Mouse (Mus musculus) heart, postnatal 0 days (tissue): Measurements from ENCODE around the gene Gkn1.

ENCODE experiments used
- CTCF ChIP-seq: IDR thresholded peaks from 2 replicates; pipeline ENCODE4 v1.5.1; 2016; ENCODE audit warnings: antibody characterized with exemption, control low read depth, low read depth
- EP300 ChIP-seq: IDR thresholded peaks from 2 replicates; pipeline ENCODE4 v1.6.1; 2016; ENCODE audit warnings: antibody characterized with exemption, low read depth

- TF ChIP-seq EP300 (no peak), CTCF (peak; percentile 98)
Observed at GRCm38 (mm10) chr6:87399137-87399536, 48.4 kb upstream of the Gkn1 start.
